Mouse (Mus musculus) thymus, postnatal 14 days (tissue): ENCODE measurements around the gene Fam43b.

Source experiments
- DNase-seq: peaks from one replicate; pipeline ENCODE4 v3.0.0; 2021

The Fam43b gene

DNA sequence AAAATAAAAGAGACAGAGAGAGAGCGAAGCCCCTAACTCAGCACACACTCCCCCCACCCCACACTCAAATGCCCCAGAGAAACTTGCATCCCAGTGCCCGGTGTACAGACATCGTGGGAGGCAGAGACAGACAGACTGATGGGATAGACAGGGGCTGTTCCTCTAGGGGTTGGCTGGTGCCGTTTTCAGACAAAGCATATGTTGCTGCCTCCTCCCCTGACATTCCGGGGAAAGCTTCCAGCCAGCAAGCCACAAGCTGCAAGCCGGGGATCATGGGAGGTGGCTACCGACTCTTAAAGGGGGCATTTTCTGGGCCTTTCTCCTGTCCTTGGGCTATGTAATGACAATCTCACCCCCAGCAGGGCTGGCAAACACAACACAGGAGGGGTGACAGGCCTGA, 2.6 kb downstream of the Fam43b start:
- no peak for DNase-seq

DNA sequence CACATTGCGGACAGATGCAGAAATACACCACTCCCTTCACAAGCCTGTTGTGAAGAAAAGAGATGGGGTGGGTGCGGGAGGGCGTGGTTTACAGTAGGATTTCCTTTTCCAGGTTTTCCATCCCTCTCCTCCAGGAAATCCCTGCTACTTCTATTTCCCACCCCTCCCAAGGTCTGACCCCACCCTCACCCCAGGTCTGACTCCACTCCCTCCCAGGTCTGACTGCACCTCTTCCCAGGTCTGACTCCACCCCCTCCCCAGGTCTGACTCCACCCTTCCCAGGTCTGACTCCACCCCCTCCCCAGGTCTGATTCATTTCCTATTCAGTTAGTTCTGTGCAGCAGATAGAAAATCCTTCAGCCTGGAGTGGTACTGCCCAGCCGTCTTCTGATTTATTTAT, 12.5 kb downstream of the Fam43b start:
- no peak for DNase-seq

DNA sequence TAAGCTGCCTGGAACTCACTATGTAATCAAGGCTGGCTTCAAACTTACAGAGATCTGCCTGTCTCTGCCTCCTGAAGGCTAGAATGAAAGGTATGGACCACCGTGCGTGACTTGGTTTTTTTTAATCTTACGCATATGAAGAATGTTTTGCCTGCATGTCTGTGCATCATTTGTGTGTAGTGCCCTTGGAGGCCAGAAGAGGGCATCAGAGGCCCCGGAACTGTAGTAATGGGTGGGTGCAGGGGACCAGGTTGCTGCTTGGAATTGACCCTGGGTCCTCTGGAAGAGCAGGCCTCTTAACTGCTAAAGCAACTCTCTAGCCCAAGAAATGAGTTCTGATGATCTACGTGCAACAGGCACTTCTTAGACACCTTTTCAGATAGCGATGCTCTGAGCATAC, 13.9 kb downstream of the Fam43b start:
- no peak for DNase-seq

DNA sequence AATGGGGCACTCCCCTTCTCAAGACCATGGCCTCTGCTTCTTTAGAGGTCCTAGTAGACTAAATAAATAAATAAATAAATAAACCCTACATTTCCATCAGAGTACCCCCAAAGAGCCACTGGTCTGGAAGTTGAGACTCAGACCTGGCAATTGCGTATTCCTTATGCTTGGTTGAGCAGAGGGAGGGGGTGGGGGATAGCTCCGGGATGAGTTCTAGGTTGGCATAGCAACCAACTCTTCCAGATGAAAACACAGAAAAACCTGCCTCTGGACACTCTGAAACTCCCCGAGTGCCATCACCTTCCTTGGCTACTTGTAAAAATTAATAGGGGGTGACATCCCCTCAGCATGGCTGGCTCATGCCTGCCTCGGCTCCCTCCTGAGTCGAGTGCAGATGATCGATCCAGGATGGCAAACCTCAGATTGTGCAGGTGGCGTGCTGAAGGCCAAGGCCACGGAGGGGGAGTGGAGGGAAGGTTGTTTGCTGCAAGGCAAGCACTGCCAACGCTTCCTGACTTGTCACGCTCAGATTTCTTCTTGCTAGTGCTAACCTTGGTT, 16.1 kb downstream of the Fam43b start:
- no peak for DNase-seq

DNA sequence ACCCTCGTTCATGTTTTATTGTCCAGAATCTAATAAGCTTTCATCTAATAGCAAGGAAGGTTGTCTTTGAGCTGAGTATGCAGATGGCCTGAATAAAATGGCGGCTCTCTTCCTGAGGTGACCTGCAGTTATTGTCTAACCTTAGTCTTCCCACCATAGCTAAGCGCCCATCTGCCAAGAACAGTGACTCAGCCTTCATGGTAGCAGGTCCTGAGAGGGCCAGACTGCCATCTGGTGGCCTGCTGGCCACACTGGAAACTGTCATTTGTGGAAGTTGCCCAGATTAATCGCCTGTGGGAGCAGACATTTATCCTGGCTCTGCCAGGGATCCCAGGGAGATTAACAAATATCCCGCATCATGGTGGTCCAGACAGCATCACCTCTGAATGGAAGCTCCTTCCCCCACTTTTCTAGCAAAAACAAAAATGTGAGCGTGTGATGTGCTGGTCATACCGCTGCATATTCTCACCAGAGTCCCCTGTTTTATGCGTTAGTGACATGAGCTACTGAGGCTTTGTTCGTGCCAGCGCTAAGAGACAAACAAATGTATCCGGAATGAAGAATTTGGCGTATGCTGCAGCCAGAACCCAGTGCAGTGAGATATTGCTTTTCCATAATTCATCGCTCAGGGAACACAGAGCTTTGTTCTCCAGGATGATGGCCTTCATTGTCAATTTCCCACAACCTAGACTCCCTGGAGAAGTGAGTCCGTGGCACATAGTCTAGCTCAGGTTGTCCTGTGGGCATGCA, 17.1 kb downstream of the Fam43b start:
- DNase-seq = no peak

DNA sequence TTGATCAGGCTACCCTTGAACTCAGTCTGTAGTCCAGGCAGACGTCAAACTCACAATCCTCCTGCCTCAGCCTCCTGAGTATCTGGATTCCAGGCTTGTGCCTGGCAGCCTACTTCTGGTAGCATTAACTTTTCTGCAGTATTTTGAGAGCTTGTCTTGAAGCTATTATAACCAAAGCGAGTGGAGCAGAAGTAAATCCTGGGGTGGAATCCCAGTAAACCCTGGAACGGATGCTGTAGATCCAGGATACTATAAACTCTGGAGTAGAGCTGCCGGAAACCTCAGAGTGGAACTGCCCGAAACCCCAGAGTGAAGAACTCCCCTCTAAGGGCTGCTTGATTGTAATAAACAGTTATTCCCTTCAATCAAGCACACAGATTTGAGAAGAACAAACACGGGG, 18.8 kb downstream of the Fam43b start:
- no peak for DNase-seq

DNA sequence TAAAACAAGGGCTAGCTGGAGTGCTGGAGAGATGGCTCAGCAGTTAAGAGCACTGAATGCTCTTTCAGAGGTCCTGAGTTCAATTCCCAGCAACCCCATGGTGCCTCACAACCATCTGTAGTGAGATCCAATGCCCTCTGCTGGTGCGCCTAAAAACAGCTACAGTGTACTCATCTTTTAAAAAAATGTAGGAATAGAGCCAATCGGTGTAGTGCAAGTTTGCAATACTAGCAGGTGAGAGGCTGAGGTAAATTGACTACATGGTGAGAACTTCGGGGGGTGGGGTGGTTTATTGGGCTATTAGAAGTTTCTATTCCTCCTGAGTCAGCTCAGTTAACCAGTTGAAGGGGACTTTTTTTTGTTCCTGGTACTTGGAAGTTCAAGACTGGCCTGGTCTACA, 21.2 kb downstream of the Fam43b start:
- no peak for DNase-seq

DNA sequence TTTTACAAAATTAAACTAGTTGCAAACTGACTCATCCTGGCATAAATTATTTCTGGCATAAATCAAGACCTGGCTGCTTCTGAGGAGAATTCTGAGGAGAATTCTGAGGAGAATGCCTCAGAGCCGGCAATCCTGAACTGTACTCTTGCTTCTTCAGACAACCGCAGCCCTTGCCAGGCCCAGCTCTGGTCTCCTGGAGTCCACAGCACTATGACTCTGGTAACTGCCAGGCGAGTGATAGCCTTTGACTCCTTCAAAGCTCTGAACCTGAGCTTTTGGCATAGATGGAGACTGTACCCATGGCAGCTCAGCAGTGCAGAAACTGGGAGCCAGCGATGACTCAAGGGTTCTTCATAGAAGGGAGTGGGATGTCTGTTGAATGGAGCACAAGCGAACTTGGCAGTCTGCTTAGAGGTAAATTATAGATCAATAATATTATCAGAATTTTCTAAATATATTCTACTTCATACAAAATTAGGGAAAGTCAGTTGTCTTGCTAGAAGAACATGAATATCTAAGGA, 25.3 kb downstream of the Fam43b start:
- DNase-seq = no peak

DNA sequence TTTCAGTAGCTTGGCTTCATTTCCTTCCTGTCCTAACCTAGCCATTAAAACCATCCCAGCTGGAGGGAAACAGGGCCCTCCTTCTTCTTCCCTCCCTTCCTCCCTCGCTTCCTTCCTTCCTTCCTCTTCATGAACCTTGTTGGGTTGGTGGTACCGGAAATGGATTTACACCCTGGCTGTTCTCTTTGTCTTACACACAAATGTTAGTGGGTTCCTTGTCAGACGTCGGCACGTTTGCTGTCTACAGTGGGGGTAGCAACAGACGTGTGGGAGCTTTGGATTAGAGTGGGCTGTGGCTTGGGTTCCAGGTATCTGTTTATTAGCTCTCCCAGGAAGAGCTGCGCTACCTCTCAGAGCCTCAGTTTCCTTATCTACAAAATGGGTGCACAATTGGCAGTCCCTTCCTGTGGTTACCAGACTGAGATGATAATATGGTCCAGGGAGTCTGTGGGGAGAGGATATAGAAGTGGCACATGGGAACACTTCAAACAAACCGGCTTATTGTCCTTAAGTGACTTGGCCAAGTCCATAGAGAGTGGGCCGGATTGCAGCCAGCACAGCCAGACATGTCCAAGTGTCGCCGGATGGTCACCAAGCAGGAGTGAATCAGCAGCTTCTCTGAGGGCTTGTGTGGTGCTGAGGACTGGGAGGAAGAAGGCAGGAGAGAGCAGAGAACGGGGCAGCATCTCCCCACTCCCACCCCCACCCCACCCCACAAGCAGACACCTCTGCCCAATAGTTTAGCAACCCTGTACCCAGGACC, 27.6 kb downstream of the Fam43b start:
- no peak for DNase-seq

DNA sequence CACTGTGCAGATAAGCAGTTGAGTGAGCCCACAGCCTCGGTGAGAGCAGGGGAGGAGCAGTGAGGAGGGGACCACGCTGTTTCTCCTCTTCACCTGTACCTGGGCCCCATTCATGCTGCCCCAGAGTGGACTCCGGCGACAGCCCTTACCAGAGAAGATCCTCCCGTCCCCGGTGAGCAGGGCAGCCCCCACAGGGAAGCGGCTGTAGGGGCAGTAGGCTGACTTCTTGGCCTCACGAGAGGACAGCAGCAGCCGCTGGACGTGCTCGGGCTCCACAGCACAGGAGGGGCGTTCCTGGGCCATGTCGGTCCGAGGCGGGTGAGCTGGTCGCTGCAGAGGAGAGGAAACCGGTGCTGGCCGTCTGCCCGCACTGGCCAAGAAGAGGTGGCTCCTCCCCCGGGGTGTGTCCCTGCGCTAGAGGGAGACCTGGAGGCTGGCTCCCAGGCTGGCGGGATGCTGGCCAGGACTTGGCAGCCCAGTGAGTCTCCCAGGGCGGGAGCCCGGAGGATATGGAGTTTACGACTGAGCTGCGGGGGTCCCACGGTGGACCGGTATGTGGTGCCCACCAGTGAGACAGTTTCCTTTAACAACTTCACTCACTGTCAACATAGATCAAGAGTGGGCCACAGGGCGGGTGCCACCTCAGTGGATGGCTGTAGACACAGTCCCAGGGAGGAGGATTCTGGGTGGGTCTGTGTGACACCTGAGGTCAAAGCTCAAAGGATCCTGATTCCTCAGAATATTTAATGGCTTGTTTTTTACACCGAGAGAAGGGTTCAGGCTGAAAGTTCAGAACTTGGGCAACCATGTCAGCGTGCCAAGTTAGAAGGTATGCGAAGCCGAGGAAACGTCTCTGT, 28.5 kb downstream of the Fam43b start, which contains the start of gene Cda:
Gene Cda, minus strand, starts transcription at position 352 of the 857 bp plus-strand sequence.
- no peak for DNase-seq

DNA sequence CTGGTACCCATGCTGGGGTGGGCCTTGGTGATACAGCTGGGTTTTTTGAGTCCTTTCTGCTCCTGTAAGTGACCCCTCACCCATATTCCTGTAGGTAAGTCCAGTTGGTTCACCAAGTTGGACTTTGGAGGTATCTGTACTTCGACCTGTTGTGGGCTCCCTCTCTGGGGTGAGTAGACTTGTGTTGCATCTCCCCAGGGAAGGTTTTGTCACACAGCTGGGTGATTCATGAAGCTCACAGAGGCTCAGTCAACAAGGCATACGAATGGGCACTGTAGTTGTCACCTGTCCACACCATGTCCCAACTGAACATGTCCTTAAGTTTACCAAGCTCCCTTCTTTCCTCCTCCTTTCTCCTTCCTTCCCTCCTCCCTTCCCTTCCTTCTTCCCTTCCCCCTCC, 29.8 kb downstream of the Fam43b start:
- no peak for DNase-seq

DNA sequence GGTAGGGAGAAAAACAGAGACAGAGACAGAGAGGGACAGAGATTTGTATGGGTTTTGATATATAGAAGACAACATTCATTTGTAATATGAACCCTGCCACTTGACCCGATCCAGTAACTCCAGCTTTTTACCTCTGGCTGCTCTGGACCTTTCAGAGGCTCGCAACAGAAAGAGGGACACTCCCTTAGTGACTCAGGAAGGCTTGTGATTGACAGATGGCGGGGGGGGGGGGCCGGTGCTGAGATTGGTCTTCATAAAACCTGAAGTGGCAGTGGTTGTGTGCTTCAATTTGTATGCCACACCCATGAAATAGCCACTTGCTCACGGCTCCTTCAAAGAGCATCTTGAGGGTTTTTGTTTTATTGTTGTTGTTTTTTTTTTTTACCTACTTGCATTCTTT, 32.8 kb downstream of the Fam43b start:
- DNase-seq = no peak

DNA sequence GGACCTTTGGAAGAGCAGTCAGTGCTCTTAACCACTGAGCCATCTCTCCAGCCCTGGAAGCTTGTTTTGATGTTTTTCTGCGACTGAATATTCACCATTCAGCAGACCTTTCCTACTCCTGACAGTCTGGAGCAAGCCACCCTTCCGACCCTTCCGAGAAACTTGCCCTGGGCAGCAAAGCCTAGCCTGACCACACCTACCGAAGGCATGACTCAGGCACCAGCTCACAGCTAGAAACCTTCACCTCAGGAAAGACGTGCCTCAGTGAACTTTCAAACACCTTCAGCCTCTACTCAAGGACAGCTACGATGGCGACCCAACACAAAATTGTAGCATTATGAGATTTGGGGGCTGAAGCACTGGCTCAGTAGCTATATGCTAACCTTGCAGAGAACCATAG, 33.4 kb downstream of the Fam43b start:
- no peak for DNase-seq

DNA sequence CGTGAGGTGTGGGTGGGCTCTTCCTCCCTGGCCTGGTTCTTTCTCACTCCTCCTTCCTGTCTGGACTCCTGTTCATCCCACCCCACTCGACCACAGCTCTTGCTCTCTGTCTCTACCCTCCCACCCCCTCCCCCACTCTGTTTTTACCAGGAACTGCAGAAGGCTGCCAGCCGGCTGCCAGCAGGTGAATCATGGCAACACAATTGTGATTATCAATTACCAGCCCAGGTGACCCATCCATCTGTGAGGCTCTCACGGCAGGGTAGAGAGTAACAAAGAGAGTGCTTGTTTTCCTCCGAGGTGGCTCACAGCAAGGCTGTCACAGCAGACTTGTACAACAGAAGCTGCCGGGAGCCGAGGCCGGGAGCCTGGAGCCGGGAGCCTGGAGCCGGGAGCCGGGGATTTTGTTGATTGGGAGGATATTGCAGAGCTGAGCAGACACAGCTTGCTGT, 34.9 kb downstream of the Fam43b start:
- DNase-seq = no peak

DNA sequence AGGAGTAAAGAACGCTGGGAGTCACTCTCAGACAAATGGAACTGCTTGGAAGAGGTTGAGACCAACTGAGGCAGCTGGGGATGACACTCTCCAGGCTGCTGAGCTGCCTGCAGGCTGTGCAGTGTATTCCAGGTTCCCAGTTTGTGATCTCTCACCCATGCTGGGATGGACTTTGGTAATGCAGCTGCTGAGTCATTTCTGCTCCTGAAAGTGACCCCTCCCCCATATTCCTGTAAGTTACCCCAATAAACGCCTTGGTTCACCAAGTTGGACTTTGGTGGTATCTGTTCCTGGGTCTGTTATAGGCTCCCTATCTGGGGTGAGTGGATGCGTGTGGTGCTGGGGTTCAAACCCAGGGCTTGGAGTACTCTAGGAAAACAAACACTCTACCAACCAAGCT, 38.2 kb downstream of the Fam43b start:
- no peak for DNase-seq

DNA sequence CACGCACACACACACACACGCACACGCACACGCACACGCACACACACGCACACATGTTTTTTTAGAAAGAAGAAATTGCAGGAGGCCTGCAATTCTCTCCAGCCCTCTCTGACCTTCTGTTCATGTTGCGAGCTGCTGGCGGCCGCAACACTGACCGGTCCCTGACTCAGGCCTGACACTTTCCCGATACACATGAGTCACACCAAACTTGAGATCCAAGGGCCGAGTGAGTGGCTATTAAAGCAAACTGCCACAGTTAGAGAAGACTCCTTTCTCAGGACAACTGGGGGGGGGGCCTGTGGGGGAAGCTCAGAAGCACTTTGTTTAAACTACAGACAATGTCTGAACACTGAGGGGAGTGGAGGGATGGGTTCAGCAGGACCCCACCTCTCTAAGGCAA, 39.8 kb downstream of the Fam43b start:
- no peak for DNase-seq

DNA sequence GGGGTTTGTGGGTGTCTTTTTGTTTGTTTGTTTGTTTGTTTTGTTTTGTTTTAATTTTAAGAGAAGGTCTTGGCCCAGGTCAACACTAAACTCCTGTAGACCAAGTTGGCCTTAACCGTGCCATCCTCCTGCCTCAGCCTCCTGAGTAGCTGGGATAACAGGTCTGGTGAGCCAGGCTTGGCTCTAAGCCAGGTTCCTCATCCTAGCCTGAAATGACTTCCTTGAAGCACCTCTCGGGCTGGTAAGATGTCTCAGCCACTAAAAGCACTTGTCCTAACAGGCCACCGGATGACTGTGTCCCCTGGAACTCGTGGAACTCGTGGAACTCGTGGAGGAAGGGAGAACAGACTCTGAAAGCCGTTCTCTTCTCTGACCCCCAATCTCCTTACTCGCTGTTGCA, 40.2 kb downstream of the Fam43b start:
- no peak for DNase-seq

DNA sequence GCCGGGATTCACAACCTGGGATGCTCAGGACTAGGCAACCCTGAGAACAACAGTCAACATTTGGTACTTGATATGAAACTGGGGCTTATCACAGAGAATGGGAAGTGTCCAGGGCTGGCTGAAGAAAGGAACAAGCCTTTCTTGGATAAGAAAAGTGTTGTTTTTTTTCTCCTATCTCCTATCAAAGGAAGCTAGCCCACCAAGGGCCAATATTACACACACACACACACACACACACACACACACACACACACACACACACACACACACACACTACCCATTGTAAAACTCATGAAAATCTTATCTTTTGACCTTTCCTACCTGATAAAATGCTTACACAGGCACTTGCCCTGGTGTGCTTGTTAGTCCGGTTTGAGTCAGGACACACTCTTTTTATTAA, 40.8 kb downstream of the Fam43b start:
- DNase-seq = no peak

DNA sequence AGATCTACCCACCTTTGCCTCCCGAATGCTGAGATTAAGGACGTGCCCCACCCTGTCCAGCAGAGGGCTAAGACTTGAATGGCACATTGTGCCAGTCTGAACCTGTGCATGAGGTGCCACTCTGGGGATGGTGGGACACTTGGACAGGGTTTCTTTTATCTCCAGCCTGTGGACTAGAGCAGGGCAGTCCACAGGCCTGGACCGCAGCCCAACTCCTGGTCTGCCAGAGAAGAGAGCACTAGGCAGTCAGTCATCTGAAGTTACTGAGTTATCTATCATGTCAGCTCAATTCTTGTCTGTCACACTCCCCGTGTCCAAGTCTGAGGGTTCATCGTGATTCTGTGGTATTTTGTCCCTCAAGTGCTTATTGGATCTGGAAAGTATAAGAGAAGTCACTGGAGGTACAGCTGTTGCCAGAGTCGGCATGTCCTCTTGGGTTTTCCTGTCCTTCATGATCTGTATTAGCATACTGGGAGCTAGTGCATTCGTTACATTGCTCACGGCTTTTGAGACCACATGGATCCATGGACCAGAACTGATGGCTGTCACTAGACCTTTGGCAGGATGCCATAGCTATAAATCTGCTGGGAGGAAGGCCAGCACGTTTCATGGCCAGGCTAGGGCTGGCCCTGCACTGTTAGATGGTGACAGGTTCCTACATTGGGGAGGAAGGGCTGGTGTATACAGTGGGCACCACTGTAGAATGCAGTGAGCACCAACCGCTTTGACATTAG, 42.7 kb downstream of the Fam43b start:
- DNase-seq = no peak

DNA sequence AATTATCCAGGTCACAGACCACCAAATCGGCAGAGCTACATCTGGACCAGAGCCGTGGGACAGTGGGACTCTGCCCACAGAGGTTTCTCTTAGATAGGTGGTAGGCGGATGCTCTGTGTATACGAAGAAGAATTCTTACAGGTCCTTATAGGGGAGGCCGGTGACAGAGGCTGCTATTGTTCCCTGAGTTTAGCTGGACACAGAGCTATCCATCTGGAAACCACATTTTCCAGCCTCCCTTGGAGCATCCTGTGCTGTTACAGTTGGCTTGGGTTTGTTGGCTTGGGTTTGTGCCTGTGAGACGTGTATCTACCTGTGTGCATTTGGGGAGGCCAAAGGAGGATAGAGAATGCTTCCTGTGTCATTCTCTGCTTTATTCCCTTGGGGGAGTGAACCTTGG, 43.6 kb downstream of the Fam43b start:
- no peak for DNase-seq

DNA sequence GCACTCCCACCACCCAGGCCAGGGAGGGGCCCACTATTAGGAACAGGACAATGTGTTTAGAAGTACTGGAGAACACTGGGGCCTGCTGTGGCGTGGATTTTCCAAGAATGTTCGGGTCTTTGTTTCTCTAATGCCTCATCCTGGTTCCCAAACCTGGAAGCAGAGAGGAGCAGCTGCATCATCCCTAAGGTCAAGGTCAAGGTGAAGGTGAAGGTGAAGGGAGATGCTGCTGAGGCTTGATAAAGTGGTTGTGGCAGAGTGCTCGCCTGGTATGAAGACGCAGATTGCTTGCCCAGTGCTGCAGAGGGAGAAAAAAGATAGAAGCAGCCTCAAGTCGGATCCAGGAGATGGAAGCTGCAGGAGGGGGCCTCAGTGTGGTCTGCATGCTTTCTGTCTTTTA, 44.5 kb downstream of the Fam43b start:
- no peak for DNase-seq

DNA sequence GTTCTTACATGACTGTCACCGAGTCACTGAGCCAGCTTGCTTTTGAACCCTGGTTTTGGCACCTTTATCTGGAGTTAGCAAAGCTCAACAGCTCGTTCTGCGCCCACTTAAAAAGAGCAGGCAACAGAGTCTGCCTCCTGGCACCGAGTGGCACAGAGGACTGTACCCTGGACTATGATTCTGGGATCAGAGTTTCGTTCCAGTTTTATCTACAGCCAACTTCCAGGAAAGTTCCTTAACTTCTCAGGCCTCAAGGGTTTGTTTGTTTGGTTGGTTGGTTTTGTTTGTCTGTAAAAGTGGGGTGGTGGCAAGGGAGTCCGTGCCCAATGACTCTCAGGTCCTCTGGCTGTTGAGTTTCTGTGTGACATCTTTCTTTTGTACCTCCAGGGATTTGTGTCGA, 47.6 kb downstream of the Fam43b start:
- DNase-seq = no peak
